Mouse (Mus musculus): ENCODE results near the gene Fgfr2.

- no peak for TF ChIP-seq CTCF (IDR thresholded peaks at IDR 0.05; ENCODE audit: low read depth)
- no peak for TF ChIP-seq EP300 (IDR thresholded peaks at IDR 0.05; ENCODE audit: low read depth)
Observed at GRCm38 (mm10) chr7:130657751-130658150, 2465.4 kb downstream of the Fgfr2 start.

Data from liver, postnatal 0 days (tissue).